Mouse (Mus musculus): Measurements from ENCODE around the gene Elf5.

GRCm38 (mm10) chr2:103465429-103465828 lies 53.9 kb downstream of the Elf5 start:
- TF ChIP-seq POLR2A (IDR thresholded peaks at IDR 0.05; ENCODE audit: borderline replicate concordance, low read depth, low read length) (no peak), CTCF (IDR thresholded peaks at IDR 0.05; ENCODE audit: low read depth, low read length) (no peak)
